Mouse (Mus musculus): Measurements from ENCODE around the gene Nosip. TPM values are rescaled to one million over a fixed set of nuclear protein-coding genes. Genes with fewer than 3 reads are reported as not detected.

Nosip gene
- 57.2 and 63.0 TPM in 2 replicates for polyA plus RNA-seq (2014; fragmentation: Nextera tagmentation; extraction: Ambion mirVana)

DNA sequence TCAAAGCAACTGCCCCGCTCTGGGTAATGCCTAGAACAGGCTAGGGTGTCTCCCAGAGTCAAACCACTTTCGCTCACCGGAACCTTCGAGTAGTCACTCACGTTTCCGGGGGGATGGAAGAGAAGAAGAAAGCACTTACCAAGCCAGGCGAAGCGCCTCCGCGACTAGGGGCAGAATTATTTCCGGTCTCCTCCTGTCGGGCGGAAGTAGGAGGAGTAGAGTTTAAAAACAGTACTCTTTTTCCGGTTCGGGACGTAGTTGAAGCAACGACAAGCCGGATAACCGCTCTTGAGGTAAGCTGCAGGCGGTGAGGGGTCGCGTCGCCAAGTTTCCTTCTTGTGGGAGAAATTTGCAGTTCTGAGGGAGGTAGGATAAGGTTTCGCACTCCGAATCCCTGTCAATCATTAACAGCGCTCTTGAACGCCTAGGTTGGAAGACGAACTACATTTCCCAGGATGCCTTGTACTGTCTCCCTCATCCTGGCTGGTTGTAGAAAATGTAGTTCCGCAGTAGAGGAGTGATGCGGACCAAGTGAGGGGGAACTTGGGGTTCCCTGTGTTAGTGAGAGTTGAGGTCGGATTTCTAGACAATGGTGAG lies at the start of gene Nosip, which contains the start of gene Prrg2:
Gene Nosip (plus strand): TSS at position 191 of the 597 bp plus-strand sequence.
Gene Prrg2 (minus strand): TSS at position 439 of the 597 bp plus-strand sequence.
- peak within 1 kb of the TSS; percentile 70 for H3K9ac ChIP-seq (ENCODE audit: low read length)
- H3K36me3 ChIP-seq (ENCODE audit: control insufficient read depth, insufficient read depth, low read length): no peaks in the 10 kb centered on the region
- ATAC-seq (replicated peaks; ENCODE audit: low FRiP score, low TSS enrichment, low read depth): peak; percentile 87
- H3K27ac ChIP-seq (ENCODE audit: low read depth): peak within 1 kb of the TSS; percentile 86
- no peaks in the 10 kb centered on the region for H3K9me3 ChIP-seq (ENCODE audit: control insufficient read depth, low read length)
- peaks cover 25% of the 10 kb centered on the region for H3K4me1 ChIP-seq (replicated peaks; ENCODE audit: control insufficient read depth, insufficient read depth, low read length)
- H3K27me3 ChIP-seq (replicated peaks; ENCODE audit: control insufficient read depth, insufficient read depth, low read length): no peaks in the 10 kb centered on the region
- peak within 1 kb of the TSS; percentile 48 for H3K4me2 ChIP-seq (ENCODE audit: low read length)
- H3K4me3 ChIP-seq (ENCODE audit: low read depth, low read length): peak within 1 kb of the TSS; percentile 82
- WGBS: under 1% methylated on average over 31 of the region's 31 CpGs
- peak; percentile 98 for DNase-seq (ENCODE audit: low spot score)

DNA sequence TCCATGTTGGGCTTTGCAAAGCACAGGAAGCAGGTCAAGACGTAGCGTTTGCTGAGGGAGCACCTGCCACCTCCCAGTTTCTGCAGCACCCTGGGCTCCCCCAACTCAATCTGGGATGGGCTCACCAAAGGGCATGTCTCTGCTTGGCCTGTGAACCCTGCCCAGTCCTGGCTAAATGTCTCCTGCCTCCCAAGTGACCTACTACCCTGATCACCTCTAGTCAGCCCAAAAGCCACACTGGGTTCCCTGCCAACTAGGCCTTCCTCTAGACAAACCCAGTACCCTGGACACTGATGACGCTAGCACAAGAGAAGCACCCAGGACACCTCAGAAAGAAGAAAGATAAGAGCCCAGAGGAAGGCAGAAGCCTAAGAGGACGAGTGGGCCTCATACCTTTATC lies 49.4 kb upstream of the Nosip start:
- Histone ChIP-seq H3K27me3 (replicated peaks; ENCODE audit: control insufficient read depth, insufficient read depth, low read length) (no peaks in the 10 kb centered on the region), H3K9me3 (ENCODE audit: control insufficient read depth, low read length) (no peaks in the 10 kb centered on the region), H3K4me2 (ENCODE audit: low read length) (no peak overlapping the region), H3K36me3 (ENCODE audit: control insufficient read depth, insufficient read depth, low read length) (peaks cover 60% of the 10 kb centered on the region), H3K4me1 (replicated peaks; ENCODE audit: control insufficient read depth, insufficient read depth, low read length) (peaks cover 6% of the 10 kb centered on the region), H3K4me3 (ENCODE audit: low read depth, low read length) (no peak overlapping the region), H3K27ac (ENCODE audit: low read depth) (no peak overlapping the region), H3K9ac (ENCODE audit: low read length) (no peak overlapping the region)
- DNase-seq (ENCODE audit: low spot score) (no peak), ATAC-seq (replicated peaks; ENCODE audit: low FRiP score, low TSS enrichment, low read depth) (no peak)
- WGBS: 82% methylated on average over 4 of the region's 4 CpGs

DNA sequence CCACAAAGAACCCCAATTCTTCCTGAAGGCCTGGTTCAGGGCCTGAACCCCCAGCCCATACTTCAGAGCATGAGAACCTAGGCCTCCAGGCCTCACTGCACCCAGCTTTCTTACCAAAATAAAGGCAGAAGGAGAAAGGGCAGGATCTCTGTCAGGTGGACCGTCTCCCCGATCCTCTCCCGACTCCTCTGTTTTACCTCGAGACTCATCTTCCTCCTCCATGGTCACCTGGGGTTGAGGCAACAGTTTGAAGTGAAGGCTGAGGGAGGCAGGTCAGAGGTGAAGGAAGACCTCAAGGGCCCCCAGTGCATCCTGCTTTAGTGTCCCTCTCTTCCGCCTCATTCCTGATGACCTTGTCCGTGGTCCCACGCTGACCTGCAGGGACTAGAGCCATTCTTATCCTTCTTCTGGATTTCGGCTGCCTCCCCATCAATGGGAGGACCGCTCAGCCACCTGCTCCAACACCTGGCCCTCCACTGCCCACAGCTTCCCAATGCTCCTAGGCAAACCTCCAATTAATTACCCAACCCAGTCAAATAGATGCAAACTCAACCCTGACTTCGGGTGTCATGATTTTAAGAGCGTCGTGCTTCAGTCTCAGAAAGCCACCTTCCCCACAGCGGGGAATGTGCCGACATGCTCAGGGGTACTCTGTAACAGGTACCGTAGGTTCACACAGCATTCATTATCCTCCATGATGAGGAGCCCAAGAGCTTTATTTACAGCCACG lies 48.7 kb upstream of the Nosip start:
- H3K27me3 ChIP-seq (replicated peaks; ENCODE audit: control insufficient read depth, insufficient read depth, low read length): no peaks in the 10 kb centered on the region
- DNase-seq (ENCODE audit: low spot score): no peak
- H3K9ac ChIP-seq (ENCODE audit: low read length): no peak overlapping the region
- no peak overlapping the region for H3K4me3 ChIP-seq (ENCODE audit: low read depth, low read length)
- WGBS: 94% methylated on average over 16 of the region's 16 CpGs
- H3K4me1 ChIP-seq (replicated peaks; ENCODE audit: control insufficient read depth, insufficient read depth, low read length): peaks cover 11% of the 10 kb centered on the region
- H3K27ac ChIP-seq (ENCODE audit: low read depth): no peak overlapping the region
- no peaks in the 10 kb centered on the region for H3K9me3 ChIP-seq (ENCODE audit: control insufficient read depth, low read length)
- ATAC-seq (replicated peaks; ENCODE audit: low FRiP score, low TSS enrichment, low read depth): no peak
- peaks cover 53% of the 10 kb centered on the region for H3K36me3 ChIP-seq (ENCODE audit: control insufficient read depth, insufficient read depth, low read length)
- no peak overlapping the region for H3K4me2 ChIP-seq (ENCODE audit: low read length)

DNA sequence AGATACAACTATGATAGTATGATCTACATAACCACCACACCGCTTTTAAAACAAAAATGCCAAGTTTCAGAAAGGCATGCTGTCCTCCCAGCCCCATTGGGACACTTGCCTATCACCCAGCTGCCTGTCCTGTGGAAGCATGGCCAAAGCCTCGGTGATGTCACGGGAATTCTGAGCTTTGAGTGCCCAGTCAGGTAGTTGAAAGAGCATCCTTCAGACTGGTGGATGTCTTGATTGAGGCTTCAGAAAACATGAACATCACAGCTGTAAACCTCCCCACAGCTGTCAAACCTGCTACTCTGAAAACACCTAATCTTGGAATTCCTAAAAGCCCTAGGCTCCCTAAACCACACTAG lies 48.2 kb upstream of the Nosip start:
- Histone ChIP-seq H3K36me3 (ENCODE audit: control insufficient read depth, insufficient read depth, low read length) (peaks cover 49% of the 10 kb centered on the region), H3K4me2 (ENCODE audit: low read length) (no peak overlapping the region), H3K27me3 (replicated peaks; ENCODE audit: control insufficient read depth, insufficient read depth, low read length) (no peaks in the 10 kb centered on the region), H3K4me1 (replicated peaks; ENCODE audit: control insufficient read depth, insufficient read depth, low read length) (peaks cover 16% of the 10 kb centered on the region), H3K9ac (ENCODE audit: low read length) (no peak overlapping the region), H3K4me3 (ENCODE audit: low read depth, low read length) (no peak overlapping the region), H3K27ac (ENCODE audit: low read depth) (no peak overlapping the region), H3K9me3 (ENCODE audit: control insufficient read depth, low read length) (no peaks in the 10 kb centered on the region)
- DNase-seq (ENCODE audit: low spot score): no peak
- ATAC-seq (replicated peaks; ENCODE audit: low FRiP score, low TSS enrichment, low read depth): no peak
- WGBS: 93% methylated on average over 3 of the region's 3 CpGs

DNA sequence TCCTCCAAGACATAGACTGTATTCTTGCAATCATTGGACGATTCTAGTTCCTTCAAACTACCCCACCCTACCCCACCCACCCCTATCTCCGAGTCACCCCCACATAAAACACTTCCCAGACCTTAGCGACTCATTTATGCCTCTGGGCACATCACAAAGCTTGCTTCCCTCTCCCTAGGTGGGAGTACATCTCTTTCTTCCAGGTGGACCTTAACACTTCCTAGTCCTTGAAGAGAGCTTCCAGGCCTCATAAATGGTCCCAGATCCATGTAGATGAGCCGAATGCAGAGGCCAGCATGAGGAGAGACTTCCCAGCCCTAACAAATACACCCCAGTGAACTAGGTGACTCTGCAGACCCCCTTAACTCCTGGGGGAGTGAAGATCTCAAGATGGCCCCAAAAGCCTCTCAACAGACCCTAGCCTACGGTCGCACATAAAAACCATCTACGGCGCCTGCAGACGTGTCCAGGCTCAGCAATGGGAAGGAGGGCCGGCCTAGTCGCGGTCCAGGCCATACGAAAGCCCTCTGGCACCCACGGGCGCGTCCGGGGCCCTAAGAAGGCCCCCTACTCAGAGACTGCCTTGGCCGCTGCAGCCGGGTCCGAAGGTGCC lies 46.8 kb upstream of the Nosip start:
- peak overlapping the region; percentile 95 for H3K27ac ChIP-seq (ENCODE audit: low read depth)
- H3K9me3 ChIP-seq (ENCODE audit: control insufficient read depth, low read length): no peaks in the 10 kb centered on the region
- no peak for DNase-seq (ENCODE audit: low spot score)
- 1% methylated on average over 20 of the region's 20 CpGs for WGBS
- H3K4me2 ChIP-seq (ENCODE audit: low read length): peak overlapping the region; percentile 64
- H3K27me3 ChIP-seq (replicated peaks; ENCODE audit: control insufficient read depth, insufficient read depth, low read length): no peaks in the 10 kb centered on the region
- peak overlapping the region; percentile 96 for H3K9ac ChIP-seq (ENCODE audit: low read length)
- peaks cover 35% of the 10 kb centered on the region for H3K36me3 ChIP-seq (ENCODE audit: control insufficient read depth, insufficient read depth, low read length)
- no peak for ATAC-seq (replicated peaks; ENCODE audit: low FRiP score, low TSS enrichment, low read depth)
- peaks cover 18% of the 10 kb centered on the region for H3K4me1 ChIP-seq (replicated peaks; ENCODE audit: control insufficient read depth, insufficient read depth, low read length)
- H3K4me3 ChIP-seq (ENCODE audit: low read depth, low read length): peak overlapping the region; percentile 99

DNA sequence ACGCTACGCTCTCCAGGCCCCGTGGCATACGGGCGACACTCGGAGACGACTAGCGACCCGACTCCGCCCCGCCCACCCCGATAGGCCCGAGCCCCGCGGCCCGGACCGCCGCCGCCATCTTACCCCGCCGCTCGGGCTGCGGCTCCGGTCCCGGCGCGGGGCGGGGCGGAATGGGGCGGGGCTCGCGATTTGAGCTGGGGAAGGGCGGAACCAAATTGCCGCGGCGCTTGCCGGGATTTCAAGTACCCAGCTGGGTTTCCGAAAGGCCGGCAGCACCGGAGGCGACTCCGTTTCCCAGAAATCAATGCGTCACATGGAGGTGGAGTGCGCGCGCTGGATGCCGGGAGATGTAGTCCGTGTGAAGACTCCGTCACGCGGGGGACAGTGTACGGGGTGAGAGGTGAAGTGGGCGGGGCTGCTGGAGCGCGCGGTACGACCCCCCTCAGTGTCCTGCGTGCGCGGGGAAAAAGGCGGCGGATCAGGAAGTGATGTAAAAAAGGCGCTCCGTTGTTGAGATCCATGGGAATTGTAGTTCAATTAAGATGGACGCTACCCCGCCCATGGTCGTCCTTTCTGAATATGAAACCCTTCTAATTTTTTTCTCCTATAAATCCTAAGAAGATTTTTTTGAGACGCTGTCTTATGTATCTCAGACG lies 46.1 kb upstream of the Nosip start, which contains the start of gene Scaf1:
Gene Scaf1 (minus strand): TSS at position 407 of the 656 bp plus-strand sequence.
- peak; percentile 81 for ATAC-seq (replicated peaks; ENCODE audit: low FRiP score, low TSS enrichment, low read depth)
- Histone ChIP-seq H3K27ac (ENCODE audit: low read depth) (peak within 1 kb of the TSS; percentile 95), H3K4me2 (ENCODE audit: low read length) (peak within 1 kb of the TSS; percentile 64), H3K27me3 (replicated peaks; ENCODE audit: control insufficient read depth, insufficient read depth, low read length) (no peaks in the 10 kb centered on the region), H3K4me1 (replicated peaks; ENCODE audit: control insufficient read depth, insufficient read depth, low read length) (peaks cover 18% of the 10 kb centered on the region), H3K9me3 (ENCODE audit: control insufficient read depth, low read length) (no peaks in the 10 kb centered on the region), H3K36me3 (ENCODE audit: control insufficient read depth, insufficient read depth, low read length) (peaks cover 30% of the 10 kb centered on the region), H3K4me3 (ENCODE audit: low read depth, low read length) (peak within 1 kb of the TSS; percentile 99), H3K9ac (ENCODE audit: low read length) (peak within 1 kb of the TSS; percentile 96)
- DNase-seq (ENCODE audit: low spot score): peak; percentile 98
- WGBS: under 1% methylated on average over 69 of the region's 69 CpGs

DNA sequence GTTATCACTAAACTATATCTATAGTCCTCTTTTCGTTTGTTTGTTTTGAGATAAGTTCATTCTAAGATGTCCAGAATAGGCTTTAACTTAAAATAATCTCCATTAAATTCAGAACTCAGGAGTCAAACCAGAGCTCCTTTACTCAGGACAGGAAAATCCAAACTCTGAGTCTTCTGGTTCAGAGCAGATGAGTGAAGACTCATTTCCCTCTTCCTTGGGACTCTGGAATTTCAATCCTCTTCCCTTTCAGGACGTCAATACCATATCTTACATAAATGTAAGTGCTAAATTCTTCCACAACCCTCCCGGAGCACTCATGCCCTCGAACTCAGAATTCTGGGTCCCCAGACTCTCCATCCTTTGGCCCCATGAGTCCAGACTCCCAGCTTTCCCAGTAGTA lies 45.5 kb upstream of the Nosip start:
- Histone ChIP-seq H3K36me3 (ENCODE audit: control insufficient read depth, insufficient read depth, low read length) (peaks cover 24% of the 10 kb centered on the region), H3K27me3 (replicated peaks; ENCODE audit: control insufficient read depth, insufficient read depth, low read length) (no peaks in the 10 kb centered on the region), H3K4me2 (ENCODE audit: low read length) (peak overlapping the region; percentile 50), H3K27ac (ENCODE audit: low read depth) (peak overlapping the region; percentile 95), H3K9me3 (ENCODE audit: control insufficient read depth, low read length) (no peaks in the 10 kb centered on the region), H3K9ac (ENCODE audit: low read length) (peak overlapping the region; percentile 39), H3K4me1 (replicated peaks; ENCODE audit: control insufficient read depth, insufficient read depth, low read length) (peaks cover 18% of the 10 kb centered on the region), H3K4me3 (ENCODE audit: low read depth, low read length) (peak overlapping the region; percentile 99)
- DNase-seq (ENCODE audit: low spot score) (no peak), ATAC-seq (replicated peaks; ENCODE audit: low FRiP score, low TSS enrichment, low read depth) (no peak)
- WGBS: 1% methylated on average over 4 of the region's 4 CpGs

DNA sequence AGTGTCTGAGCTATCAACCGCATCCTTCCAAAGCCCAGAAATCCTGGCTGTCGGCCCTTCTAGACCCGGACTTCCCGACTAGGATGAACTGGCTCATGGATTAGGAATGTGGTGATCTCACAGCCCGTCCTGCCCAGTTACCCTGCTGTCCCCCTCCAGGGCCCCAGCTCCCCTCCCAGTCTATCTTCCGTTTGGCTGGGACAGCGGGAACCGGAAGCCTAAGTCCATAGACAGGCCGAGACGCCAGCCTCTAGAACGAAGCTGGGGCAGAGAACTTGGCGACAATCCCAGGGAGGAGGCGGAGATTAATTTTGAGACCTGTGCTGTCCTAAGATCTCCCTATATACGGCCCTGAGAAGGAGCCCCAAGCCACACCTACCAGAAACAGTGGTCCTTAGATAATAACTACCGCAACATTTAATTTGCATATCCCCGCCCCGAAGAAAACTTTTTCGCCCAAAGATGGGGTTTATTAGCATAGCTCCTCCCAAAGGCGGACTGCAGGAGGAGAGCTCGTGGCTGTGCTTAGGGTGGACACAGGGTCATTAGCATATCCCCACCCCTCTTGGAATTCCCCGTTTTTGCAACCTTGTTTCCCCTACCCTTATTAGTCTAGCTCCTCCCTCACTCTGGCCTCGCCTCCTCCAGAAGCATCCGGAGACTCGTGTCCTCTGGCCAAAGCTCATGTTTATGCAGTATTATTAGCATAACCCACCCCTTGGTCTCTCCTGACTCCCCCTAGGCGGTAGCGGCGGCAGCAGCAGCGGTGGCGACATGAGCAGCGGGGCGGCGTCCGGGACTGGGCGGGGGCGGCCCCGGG lies 44.8 kb upstream of the Nosip start, which contains the start of gene Rras:
Gene Rras (plus strand): TSS at position 720 of the 820 bp plus-strand sequence.
- WGBS: under 1% methylated on average over 36 of the region's 36 CpGs
- Histone ChIP-seq H3K4me2 (ENCODE audit: low read length) (peak within 1 kb of the TSS; percentile 50), H3K27ac (ENCODE audit: low read depth) (peak within 1 kb of the TSS; percentile 95), H3K36me3 (ENCODE audit: control insufficient read depth, insufficient read depth, low read length) (peaks cover 17% of the 10 kb centered on the region), H3K4me1 (replicated peaks; ENCODE audit: control insufficient read depth, insufficient read depth, low read length) (peaks cover 18% of the 10 kb centered on the region), H3K4me3 (ENCODE audit: low read depth, low read length) (peak within 1 kb of the TSS; percentile 99), H3K27me3 (replicated peaks; ENCODE audit: control insufficient read depth, insufficient read depth, low read length) (no peaks in the 10 kb centered on the region), H3K9ac (ENCODE audit: low read length) (peak within 1 kb of the TSS; percentile 39), H3K9me3 (ENCODE audit: control insufficient read depth, low read length) (no peaks in the 10 kb centered on the region)
- ATAC-seq (replicated peaks; ENCODE audit: low FRiP score, low TSS enrichment, low read depth) (peak; percentile 89), DNase-seq (ENCODE audit: low spot score) (peak; percentile 95)
